Mouse (Mus musculus): ENCODE results near the gene Galnt10. TPM values are rescaled to one million over a fixed set of nuclear protein-coding genes. Genes with fewer than 3 reads are reported as not detected.
A peak's percentile ranks its signal among the peaks of the same experiment; 100 is the strongest.

The Galnt10 gene
- 18.8 and 20.1 TPM in 2 replicates for polyA plus RNA-seq (2016; fragmentation: Nextera tagmentation; extraction: Ambion mirVana)

DNA sequence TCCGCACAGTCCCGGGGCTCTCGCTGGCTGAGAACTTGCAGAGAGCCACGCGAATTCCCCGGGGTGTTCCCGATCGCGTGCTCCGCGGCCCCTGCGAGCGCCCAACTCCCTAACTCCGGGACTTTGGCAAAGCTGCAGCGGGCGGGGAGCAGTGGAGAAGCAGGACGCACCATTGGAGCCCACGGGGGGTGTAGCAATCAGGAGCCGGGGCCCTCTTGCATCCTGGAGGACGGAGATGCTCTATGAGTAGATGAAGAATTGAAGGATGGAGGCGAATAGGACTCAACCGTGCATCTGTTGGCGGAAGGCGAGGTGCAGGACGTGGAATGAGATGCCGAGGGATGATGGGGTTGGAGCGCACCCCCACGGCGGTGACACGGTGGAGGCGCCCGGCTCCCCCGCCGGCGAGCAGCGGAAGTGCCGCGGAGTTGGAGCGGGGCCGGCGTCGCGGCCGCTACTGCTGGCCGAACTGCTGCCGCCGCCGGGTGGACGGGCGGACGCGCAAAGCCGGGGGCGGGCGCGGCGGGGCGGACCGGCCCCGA is at the start of gene Galnt10:
Gene Galnt10, plus strand, starts transcription at position 425 of the 542 bp plus-strand sequence.
- WGBS, result under 1% methylated on average over 60 of the region's 60 CpGs
- Histone ChIP-seq H3K4me1 (peaks cover 57% of the 10 kb centered on the region), H3K36me3 (replicated peaks) (peaks cover 5% of the 10 kb centered on the region; the same call in 1 of the 2 replicates), H3K27me3 (replicated peaks; ENCODE audit: low read depth, poor library complexity, severe bottlenecking) (peaks cover 5% of the 10 kb centered on the region; the same call in 1 of the 2 replicates), H3K9me3 (no peaks in the 10 kb centered on the region), H3K27ac (replicated peaks) (peak within 1 kb of the TSS; percentile 94), H3K4me3 (peak within 1 kb of the TSS; percentile 78)
- peak; percentile 89 for DNase-seq (ENCODE audit: low spot score)

DNA sequence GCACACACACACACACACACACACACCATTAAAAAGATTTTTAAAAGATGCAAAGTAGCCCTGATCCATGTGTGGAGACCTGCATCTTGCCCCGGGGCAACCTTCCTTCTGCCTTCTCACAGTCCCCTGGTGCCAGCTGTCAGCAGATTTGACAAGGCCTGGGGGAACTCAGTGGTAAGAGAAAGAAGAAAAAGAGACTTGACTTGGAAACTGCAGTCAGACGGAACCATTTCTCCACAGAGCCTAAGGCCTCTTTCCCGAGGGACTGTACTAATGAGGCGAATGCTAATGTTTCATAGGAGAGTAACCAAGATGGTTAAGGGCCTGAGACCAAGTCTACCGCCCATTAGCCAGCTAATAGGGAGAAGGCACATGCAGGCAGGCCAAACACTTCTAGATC is 49.3 kb upstream of the Galnt10 start:
- Histone ChIP-seq H3K27ac (replicated peaks) (no peak overlapping the region), H3K4me3 (no peak overlapping the region), H3K36me3 (replicated peaks) (no peaks in the 10 kb centered on the region), H3K27me3 (replicated peaks; ENCODE audit: low read depth, poor library complexity, severe bottlenecking) (no peaks in the 10 kb centered on the region; the same call in 1 of the 2 replicates), H3K4me1 (peaks cover 16% of the 10 kb centered on the region), H3K9me3 (no peaks in the 10 kb centered on the region)
- no peak for DNase-seq (ENCODE audit: low spot score)
- WGBS, result 71% methylated on average over 5 of the region's 5 CpGs

DNA sequence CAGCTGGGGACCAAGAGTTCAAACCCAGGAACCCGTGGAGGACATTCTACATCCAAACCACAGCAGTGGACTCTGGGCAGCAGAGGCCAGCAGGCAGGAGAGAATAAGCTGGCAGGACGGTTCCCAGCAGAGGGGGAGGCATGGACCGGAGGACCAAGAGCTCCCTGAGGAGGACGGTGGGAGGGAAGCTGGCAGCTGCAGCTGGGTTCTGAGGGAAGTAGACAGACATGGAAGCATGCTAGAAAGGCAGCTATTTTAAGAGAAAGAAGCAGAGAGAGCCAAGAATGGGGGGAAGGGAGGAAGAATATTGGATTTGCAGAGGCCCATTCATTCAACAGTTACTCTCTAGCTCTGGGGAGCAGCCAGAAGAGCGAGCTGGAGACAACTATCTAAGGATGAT is 47.1 kb upstream of the Galnt10 start:
- WGBS, result 78% methylated on average over 5 of the region's 5 CpGs

DNA sequence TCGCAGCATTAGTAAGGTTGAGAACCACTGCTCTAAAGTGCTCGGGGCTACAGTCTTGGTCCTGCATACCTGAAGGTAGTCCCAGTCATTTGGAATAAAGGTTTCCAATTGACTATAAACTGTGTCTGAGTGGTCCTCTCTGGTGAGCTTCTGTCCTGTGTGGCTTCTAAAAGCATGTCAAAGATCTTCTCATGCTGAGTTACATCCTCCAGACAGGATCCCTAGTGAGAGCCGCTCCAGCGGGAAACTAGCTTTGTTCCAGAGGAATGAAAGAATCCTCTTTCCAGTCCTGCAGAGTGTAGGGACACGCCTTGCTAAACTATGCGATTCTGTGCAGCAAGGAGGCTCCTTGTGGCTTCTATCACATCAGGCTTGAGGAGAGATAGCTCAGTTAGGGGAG is 45.9 kb upstream of the Galnt10 start:
- Histone ChIP-seq H3K4me3 (no peak overlapping the region), H3K4me1 (peaks cover 20% of the 10 kb centered on the region), H3K27ac (replicated peaks) (no peak overlapping the region), H3K27me3 (replicated peaks; ENCODE audit: low read depth, poor library complexity, severe bottlenecking) (peaks cover 14% of the 10 kb centered on the region), H3K36me3 (replicated peaks) (no peaks in the 10 kb centered on the region), H3K9me3 (no peaks in the 10 kb centered on the region)
- 49% methylated on average over 6 of the region's 6 CpGs for WGBS
- no peak for DNase-seq (ENCODE audit: low spot score)

More for the DNA sequence above, 47.1 kb upstream of the Galnt10 start:
- DNase-seq (ENCODE audit: low spot score), result no peak
- Histone ChIP-seq H3K4me1 (peaks cover 20% of the 10 kb centered on the region), H3K9me3 (no peaks in the 10 kb centered on the region), H3K27ac (replicated peaks) (no peak overlapping the region; the same call in 1 of the 2 replicates), H3K27me3 (replicated peaks; ENCODE audit: low read depth, poor library complexity, severe bottlenecking) (peaks cover 6% of the 10 kb centered on the region; the same call in 1 of the 2 replicates), H3K36me3 (replicated peaks) (no peaks in the 10 kb centered on the region), H3K4me3 (no peak overlapping the region)

DNA sequence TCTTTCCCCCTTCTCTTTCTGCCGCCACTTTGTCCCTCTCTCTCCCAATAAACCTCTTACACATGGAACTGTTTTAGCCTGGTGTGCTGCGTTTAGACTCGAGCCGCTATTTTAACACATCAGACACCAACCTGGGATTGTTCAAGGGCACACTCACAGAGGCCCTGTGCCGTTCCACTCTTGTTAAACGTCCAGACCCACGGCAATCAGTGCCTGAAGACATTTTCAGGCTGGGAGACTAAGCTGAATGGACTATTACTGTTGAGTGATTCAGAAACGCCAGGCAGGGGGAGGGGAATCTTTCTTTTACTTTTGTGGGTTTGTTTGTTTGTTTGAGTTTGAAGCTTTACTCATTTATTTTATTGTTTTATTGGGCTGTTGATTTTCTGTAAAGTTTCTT is 45.1 kb upstream of the Galnt10 start:
- H3K4me1 ChIP-seq, result peaks cover 20% of the 10 kb centered on the region
- H3K27me3 ChIP-seq (replicated peaks; ENCODE audit: low read depth, poor library complexity, severe bottlenecking), result peaks cover 14% of the 10 kb centered on the region
- 23% methylated on average over 8 of the region's 8 CpGs for WGBS
- no peak for DNase-seq (ENCODE audit: low spot score)
- H3K9me3 ChIP-seq, result no peaks in the 10 kb centered on the region
- H3K27ac ChIP-seq (replicated peaks), result no peak overlapping the region
- H3K36me3 ChIP-seq (replicated peaks), result no peaks in the 10 kb centered on the region
- H3K4me3 ChIP-seq, result no peak overlapping the region

DNA sequence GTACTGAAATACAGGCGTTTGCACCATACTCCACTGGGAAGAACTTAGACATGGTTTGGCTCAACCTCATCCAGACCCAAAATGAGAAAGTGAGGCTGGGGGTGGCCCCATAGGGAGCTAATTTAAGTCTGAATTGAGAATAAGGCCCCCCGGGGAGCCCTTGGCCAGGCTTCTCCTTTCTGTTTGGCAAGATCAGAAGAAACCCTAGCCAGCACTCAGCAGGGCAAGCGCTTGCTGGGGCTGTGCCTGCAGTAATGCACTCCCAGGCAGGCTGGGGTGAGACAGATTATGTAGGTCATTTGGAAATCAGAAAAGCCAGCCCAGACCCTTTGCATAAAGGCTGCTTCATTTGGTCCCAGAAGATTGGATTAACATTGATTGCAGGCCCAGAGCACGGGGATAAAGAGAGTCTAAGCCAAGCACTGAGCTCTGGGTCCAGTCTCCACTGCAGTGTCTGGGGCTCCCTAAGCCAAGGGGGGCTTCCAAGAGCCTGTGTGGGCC is 44.6 kb upstream of the Galnt10 start:
- WGBS, result 12% methylated on average over 4 of the region's 4 CpGs
- Histone ChIP-seq H3K27me3 (replicated peaks; ENCODE audit: low read depth, poor library complexity, severe bottlenecking) (peaks cover 19% of the 10 kb centered on the region), H3K36me3 (replicated peaks) (no peaks in the 10 kb centered on the region), H3K9me3 (no peaks in the 10 kb centered on the region), H3K27ac (replicated peaks) (peak overlapping the region; percentile 21; the same call in 1 of the 2 replicates), H3K4me1 (peaks cover 20% of the 10 kb centered on the region), H3K4me3 (no peak overlapping the region)
- DNase-seq (ENCODE audit: low spot score), result peak; percentile 41

DNA sequence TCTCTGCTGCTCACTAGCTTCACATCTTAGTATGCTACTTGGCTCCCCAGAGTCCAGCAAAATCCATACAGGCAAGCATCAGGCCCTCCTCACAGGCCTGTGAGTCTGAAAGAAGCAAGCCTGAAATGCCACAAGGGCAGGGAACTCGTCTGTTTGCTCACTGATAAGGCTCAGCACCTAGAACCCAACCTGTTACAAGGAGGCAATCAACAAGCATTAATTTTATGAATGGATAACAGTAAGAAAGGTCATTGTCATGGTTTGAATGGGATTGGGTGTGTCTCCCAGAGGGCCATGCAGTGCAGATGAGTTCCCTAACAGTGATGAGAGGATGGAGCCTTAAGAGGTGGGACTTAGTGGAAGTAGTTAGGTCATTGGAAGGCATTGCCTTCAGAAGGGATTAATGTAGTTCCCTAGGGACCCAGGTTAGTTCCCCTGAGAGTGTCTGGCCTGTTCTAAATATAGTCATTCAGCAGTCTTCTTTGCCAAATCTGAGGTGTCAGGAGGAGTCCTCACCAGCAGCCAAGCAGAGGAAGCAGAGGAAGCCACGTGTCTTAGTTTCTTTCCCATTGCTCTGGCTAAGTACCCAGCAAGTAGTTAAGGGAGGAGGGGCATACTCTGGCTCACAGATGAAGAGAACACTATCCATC is 43.3 kb upstream of the Galnt10 start:
- H3K36me3 ChIP-seq (replicated peaks), result no peaks in the 10 kb centered on the region
- no peak overlapping the region for H3K4me3 ChIP-seq
- peaks cover 19% of the 10 kb centered on the region for H3K27me3 ChIP-seq (replicated peaks; ENCODE audit: low read depth, poor library complexity, severe bottlenecking)
- peaks cover 20% of the 10 kb centered on the region for H3K4me1 ChIP-seq
- H3K9me3 ChIP-seq, result no peaks in the 10 kb centered on the region
- no peak overlapping the region for H3K27ac ChIP-seq (replicated peaks)
- 74% methylated on average over 2 of the region's 2 CpGs for WGBS
- DNase-seq (ENCODE audit: low spot score), result no peak

DNA sequence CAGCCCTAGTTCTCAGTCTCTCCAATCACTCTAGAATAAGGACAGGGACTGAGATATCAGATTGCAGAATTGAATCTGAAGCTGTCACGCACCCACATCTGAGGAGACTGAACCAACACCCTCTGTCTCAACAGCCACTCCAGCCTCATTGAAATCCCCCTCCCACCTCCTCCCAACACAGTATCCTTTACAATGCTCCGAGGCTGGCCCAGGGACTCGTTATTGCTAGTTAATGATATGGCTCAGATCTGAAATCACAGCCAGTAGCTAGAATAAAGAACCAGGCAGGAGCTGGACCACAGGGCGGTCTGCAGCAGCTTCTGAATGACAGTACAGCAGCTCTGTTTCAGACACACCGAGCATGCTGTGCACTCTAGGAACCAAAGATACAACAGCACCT is 40.2 kb upstream of the Galnt10 start:
- no peaks in the 10 kb centered on the region for H3K9me3 ChIP-seq
- H3K4me1 ChIP-seq, result peaks cover 12% of the 10 kb centered on the region
- no peak overlapping the region for H3K4me3 ChIP-seq
- DNase-seq (ENCODE audit: low spot score), result no peak
- 62% methylated on average over 5 of the region's 5 CpGs for WGBS
- no peak overlapping the region for H3K27ac ChIP-seq (replicated peaks)
- no peaks in the 10 kb centered on the region for H3K36me3 ChIP-seq (replicated peaks)
- H3K27me3 ChIP-seq (replicated peaks; ENCODE audit: low read depth, poor library complexity, severe bottlenecking), result peaks cover 19% of the 10 kb centered on the region

DNA sequence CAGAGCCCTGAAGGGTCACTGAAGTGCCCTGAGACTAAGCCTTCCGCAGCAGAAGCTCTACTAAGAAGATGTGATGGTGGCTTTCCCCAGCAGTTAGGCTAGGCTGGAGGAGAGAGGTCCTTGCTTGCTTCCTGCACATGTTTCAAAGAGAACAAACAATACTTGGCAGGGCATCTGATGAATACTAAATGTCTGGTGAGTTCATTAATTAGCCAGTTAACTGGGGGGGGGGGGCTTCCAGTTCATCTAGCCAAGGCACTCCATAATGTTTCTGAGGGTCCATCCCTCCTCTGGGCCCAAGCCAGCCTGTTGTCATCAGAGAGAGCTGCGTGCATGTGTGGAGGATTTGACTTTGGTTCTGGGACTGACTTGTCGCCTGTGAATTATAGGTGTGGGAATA is 39.6 kb upstream of the Galnt10 start:
- DNase-seq (ENCODE audit: low spot score), result no peak
- peaks cover 19% of the 10 kb centered on the region for H3K27me3 ChIP-seq (replicated peaks; ENCODE audit: low read depth, poor library complexity, severe bottlenecking)
- H3K9me3 ChIP-seq, result no peaks in the 10 kb centered on the region
- no peaks in the 10 kb centered on the region for H3K36me3 ChIP-seq (replicated peaks)
- no peak overlapping the region for H3K27ac ChIP-seq (replicated peaks)
- peaks cover 8% of the 10 kb centered on the region for H3K4me1 ChIP-seq
- 88% methylated on average over 3 of the region's 3 CpGs for WGBS
- no peak overlapping the region for H3K4me3 ChIP-seq

DNA sequence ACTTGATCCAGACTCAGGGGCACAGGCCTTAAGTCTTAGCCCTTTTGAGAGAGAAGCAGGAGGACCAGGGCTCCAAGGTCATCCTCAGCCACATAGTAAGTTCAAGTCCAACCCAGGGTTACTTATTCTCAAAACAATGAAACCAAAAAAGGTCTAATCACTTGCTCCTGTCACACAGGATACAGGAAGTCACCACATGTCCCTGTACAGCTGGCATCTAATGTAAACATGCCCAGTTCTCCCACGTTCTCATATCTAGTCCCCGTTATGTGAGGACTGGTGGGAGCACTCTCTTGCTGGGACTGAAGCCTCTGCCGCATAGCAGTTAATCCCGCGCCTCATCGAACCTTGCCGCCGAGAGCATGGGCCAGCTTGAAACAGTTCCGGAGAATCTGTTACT is 30.7 kb upstream of the Galnt10 start:
- DNase-seq (ENCODE audit: low spot score), result no peak
- H3K36me3 ChIP-seq (replicated peaks), result no peaks in the 10 kb centered on the region
- H3K27ac ChIP-seq (replicated peaks), result no peak overlapping the region
- H3K4me3 ChIP-seq, result no peak overlapping the region
- H3K27me3 ChIP-seq (replicated peaks; ENCODE audit: low read depth, poor library complexity, severe bottlenecking), result peaks cover 6% of the 10 kb centered on the region
- H3K4me1 ChIP-seq, result peaks cover 35% of the 10 kb centered on the region
- WGBS, result 81% methylated on average over 9 of the region's 9 CpGs
- H3K9me3 ChIP-seq, result no peaks in the 10 kb centered on the region

DNA sequence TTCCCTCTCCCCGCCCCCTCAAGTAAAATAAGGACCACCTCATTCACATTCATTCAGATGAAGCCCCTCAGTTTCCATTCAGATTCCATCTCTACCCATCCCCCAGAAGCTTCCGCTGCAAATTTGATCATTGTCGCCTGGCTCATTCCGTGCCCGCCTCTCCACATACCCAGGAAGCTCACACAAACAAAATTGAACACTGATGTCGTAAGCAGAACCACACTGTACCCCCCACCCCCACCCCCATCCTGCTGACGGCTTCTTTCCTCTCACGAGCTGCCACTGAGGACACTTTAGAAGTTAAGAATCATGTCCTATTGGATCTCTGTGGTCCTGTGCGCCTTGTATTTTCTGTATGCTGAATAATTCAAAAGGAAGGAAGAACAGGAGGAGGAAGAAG is 30.0 kb upstream of the Galnt10 start:
- DNase-seq (ENCODE audit: low spot score), result no peak

DNA sequence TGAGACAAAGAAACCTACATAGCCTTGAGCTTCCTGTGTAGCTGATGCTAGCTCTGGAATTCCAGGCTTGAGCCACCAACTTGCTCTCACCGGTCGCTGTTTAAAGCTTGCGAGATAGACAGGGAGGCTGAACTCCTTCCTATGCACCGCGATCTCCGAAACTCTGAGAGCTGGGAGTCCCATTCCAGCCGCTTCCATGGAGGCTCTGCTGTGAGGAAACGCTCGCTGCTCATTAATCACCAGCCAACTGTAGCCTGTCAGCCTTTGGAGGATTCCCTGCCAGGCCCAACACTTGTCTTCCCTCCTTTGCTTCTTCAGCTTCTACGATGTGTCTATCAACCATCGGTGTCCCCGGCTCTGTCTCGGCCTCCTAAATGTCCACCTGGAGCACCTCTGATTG is 29.4 kb upstream of the Galnt10 start:
- H3K4me1 ChIP-seq, result peaks cover 32% of the 10 kb centered on the region
- H3K27ac ChIP-seq (replicated peaks), result no peak overlapping the region; the same call in 1 of the 2 replicates
- 71% methylated on average over 13 of the region's 13 CpGs for WGBS

More for the DNA sequence above, 30.0 kb upstream of the Galnt10 start:
- H3K36me3 ChIP-seq (replicated peaks), result no peaks in the 10 kb centered on the region
- H3K9me3 ChIP-seq, result no peaks in the 10 kb centered on the region
- 79% methylated on average over 9 of the region's 9 CpGs for WGBS
- H3K27ac ChIP-seq (replicated peaks), result no peak overlapping the region
- peaks cover 6% of the 10 kb centered on the region for H3K27me3 ChIP-seq (replicated peaks; ENCODE audit: low read depth, poor library complexity, severe bottlenecking)
- H3K4me3 ChIP-seq, result no peak overlapping the region
- peaks cover 35% of the 10 kb centered on the region for H3K4me1 ChIP-seq

More for the DNA sequence above, 29.4 kb upstream of the Galnt10 start:
- Histone ChIP-seq H3K36me3 (replicated peaks) (no peaks in the 10 kb centered on the region), H3K27me3 (replicated peaks; ENCODE audit: low read depth, poor library complexity, severe bottlenecking) (peaks cover 6% of the 10 kb centered on the region), H3K9me3 (no peaks in the 10 kb centered on the region), H3K4me3 (no peak overlapping the region)
- no peak for DNase-seq (ENCODE audit: low spot score)

Measured in embryonic facial prominence, embryonic 10.5 days (tissue).